Mouse (Mus musculus) midbrain, embryonic 16.5 days (tissue): Measurements from ENCODE around the gene Ybx2. TPM values are rescaled to one million over a fixed set of nuclear protein-coding genes. Genes with fewer than 3 reads are reported as not detected.
A peak's percentile ranks its signal among the peaks of the same experiment; 100 is the strongest.
"Not testable (repeated sequence)": the region's sequence is repeated elsewhere in the genome, so short reads cannot be mapped to it uniquely, and the experiment has no call there.

Source experiments
- ATAC-seq: fragments of 200-750 bp; cut with Nextera tagmentation; 2 replicates; pipeline ENCODE4 v1.8.0; 2017; ENCODE audit warnings: moderate TSS enrichment
- H3K27ac ChIP-seq: fragments of 300-500 bp; sonication (generic); 2 replicates; pipeline ENCODE4 v1.5.1; 2014; ENCODE audit warnings: mild to moderate bottlenecking, low read length, mixed read lengths
- H3K27me3 ChIP-seq: fragments of 300-500 bp; sonication (generic); 2 replicates; pipeline ENCODE4 v1.6.1; 2014; ENCODE audit warnings: low read depth, low read length, mixed read lengths; ENCODE audit not compliant: control insufficient read depth, insufficient read depth
- H3K36me3 ChIP-seq: fragments of 300-500 bp; sonication (generic); 2 replicates; pipeline ENCODE4 v1.6.1; 2014; ENCODE audit warnings: mild to moderate bottlenecking, low read length, moderate library complexity, mixed read lengths; ENCODE audit not compliant: control insufficient read depth, insufficient read depth
- H3K4me1 ChIP-seq: fragments of 300-500 bp; sonication (generic); 2 replicates; pipeline ENCODE4 v1.6.1; 2014; ENCODE audit warnings: mild to moderate bottlenecking, low read length, mixed read lengths; ENCODE audit not compliant: control insufficient read depth, insufficient read depth
- H3K4me2 ChIP-seq: fragments of 300-500 bp; sonication (generic); 2 replicates; pipeline ENCODE4 v1.6.1; 2014; ENCODE audit warnings: mild to moderate bottlenecking, low read length, mixed read lengths
- H3K4me3 ChIP-seq: fragments of 300-500 bp; sonication (generic); 2 replicates; pipeline ENCODE4 v1.5.1; 2014; ENCODE audit warnings: low read depth, mild to moderate bottlenecking, low read length, moderate library complexity, mixed read lengths
- H3K9ac ChIP-seq: fragments of 300-500 bp; sonication (generic); 2 replicates; pipeline ENCODE4 v1.6.1; 2014; ENCODE audit warnings: low read depth, low read length, mixed read lengths
- H3K9me3 ChIP-seq: fragments of 300-500 bp; sonication (generic); replicated peaks from 2 replicates; pipeline ENCODE4 v1.6.1; 2014; ENCODE audit warnings: mild to moderate bottlenecking, low read length, mixed read lengths; ENCODE audit not compliant: control insufficient read depth, poor library complexity, severe bottlenecking
- WGBS: fragments of 180-500 bp; shearing (Covaris S2); extraction: QIAGEN DNeasy Blood & Tissue Kit; methylation state at CpG from one replicate; pipeline ENCODE4 v1.1.7; 2014; 5-methylcytosine and 5-hydroxymethylcytosine counted together
- polyA plus RNA-seq: library from polyadenylated mRNA; unstranded; fragments of >200 nt; fragmentation: Nextera tagmentation; extraction: Ambion mirVana; gene quantifications from 2 replicates; pipeline ENCODE4 v1.2.1, GENCODE M21; 2015

The Ybx2 gene
- polyA plus RNA-seq, 1 experiment from 2014 or later, result 7.2 TPM

DNA sequence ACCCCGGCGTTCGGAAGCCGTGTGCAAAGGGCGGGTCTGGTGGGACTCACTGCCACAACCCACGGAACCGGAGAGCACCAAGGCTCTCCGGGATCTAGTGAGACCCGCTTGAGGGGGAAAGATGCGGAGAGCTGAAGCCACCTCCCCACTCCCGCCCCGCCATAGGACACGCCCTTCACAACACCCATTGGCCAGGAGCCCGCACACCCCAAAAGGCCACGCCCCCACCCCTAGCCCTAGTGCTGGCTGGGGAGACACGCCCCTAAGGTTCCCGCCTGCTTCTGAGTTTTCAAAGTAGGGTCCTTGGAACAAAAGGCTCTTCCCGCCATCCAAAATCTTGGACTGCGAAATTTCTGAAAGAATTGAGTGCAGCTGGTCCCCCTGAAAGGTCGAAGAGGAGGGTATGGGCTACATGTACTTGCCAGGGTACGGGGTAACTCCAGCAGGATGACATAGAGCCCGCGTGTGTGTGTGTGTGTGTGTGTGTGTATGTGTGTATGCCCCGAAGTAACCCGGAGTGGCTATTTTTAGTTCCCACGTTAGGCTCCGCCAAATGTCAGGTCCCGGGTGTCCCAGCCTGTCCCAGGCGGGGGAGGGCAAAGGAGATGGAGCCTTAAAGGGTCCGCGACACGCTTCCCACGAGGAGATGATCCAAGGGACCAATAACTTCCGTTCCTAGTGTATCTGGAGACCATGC is 12.6 kb downstream of the Ybx2 start, which contains the start of gene Slc2a4:
Gene Slc2a4, minus strand, starts transcription at position 123 of the 697 bp plus-strand sequence.
- peaks cover 8% of the 10 kb centered on the region for H3K27me3 ChIP-seq
- peaks cover 2% of the 10 kb centered on the region; the same call in 1 of the 2 replicates for H3K4me1 ChIP-seq
- no peak within 1 kb of the TSS for H3K27ac ChIP-seq
- no peaks in the 10 kb centered on the region for H3K9me3 ChIP-seq
- ATAC-seq, result peak; percentile 90
- H3K4me2 ChIP-seq, result peak within 1 kb of the TSS; percentile 60
- WGBS, result under 1% methylated on average over 34 of the region's 34 CpGs
- H3K4me3 ChIP-seq, result peak within 1 kb of the TSS; percentile 44
- H3K36me3 ChIP-seq, result no peaks in the 10 kb centered on the region
- peak within 1 kb of the TSS; percentile 48; the same call in 1 of the 2 replicates for H3K9ac ChIP-seq

GRCm38 (mm10) chr11:69948763-69949150 is 13.2 kb downstream of the Ybx2 start:
- Histone ChIP-seq H3K27ac (no peak overlapping the region), H3K4me1 (peaks cover 2% of the 10 kb centered on the region; the same call in 1 of the 2 replicates), H3K27me3 (peaks cover 8% of the 10 kb centered on the region), H3K4me2 (peak overlapping the region; percentile 60), H3K9ac (peak overlapping the region; percentile 43; the same call in 1 of the 2 replicates), H3K9me3 (no peaks in the 10 kb centered on the region), H3K36me3 (no peaks in the 10 kb centered on the region), H3K4me3 (peak overlapping the region; percentile 44)
- ATAC-seq, result peak; percentile 43; the same call in 1 of the 2 replicates
- 0% methylated on average over 14 of the region's 14 CpGs for WGBS

DNA sequence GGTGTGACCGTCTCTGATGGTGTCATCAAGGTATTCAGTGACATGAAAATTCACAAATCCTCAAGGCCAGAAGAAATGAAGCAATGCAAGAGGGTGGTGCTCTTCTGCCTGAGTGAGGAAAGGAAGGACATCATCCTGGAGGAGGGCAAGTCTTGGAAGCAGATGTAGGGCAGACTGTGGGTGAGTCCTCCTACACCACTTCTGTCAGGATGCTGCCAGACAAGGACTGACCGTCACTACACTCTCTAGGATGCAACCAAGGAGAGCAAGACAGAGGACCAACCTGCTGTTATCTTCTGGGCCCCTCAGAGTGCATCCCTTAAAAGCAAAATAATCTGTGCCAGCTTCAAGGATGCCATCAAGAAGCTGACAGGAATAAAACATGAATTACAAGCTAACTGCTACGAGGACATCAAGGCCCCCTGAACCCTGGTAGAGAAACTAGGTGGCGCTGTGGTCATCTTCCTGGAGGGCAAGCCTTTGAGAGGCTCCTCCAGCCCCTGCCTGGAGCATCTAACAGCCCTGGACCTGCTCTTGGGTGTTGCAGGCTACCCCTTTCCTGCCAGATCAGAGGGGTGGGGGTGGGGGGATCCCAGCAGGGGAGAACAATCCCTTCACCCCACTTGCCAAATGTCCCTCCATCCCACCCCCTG is 15.3 kb downstream of the Ybx2 start:
- peaks cover 8% of the 10 kb centered on the region for H3K27me3 ChIP-seq
- no peak overlapping the region for H3K4me2 ChIP-seq
- no peak overlapping the region for H3K9ac ChIP-seq
- 44% methylated on average over 4 of the region's 4 CpGs for WGBS
- ATAC-seq, result no peak
- H3K36me3 ChIP-seq, result no peaks in the 10 kb centered on the region
- no peak overlapping the region for H3K27ac ChIP-seq
- peaks cover 2% of the 10 kb centered on the region; the same call in 1 of the 2 replicates for H3K4me1 ChIP-seq
- H3K9me3 ChIP-seq, result no peaks in the 10 kb centered on the region
- no peak overlapping the region for H3K4me3 ChIP-seq

DNA sequence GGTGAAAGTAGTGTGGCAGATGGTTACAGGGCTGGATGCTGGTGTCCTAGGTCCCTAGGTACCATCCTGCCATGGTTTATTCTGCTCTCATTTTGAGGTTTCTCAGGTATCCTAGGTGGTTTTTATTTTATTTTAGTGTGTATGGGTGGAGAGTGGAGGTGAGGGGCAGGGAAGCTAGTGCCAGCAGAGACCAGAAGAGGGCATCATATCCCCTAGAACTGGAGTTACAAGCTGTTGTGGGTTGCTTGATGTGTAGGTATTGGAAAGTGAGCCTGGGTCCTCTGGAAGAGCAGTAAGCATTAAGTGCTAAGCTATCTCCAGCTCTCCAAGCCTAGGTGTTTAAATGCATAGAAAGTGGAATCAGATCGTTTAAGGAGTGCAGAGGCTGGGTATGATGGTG is 16.7 kb downstream of the Ybx2 start:
- Histone ChIP-seq H3K36me3 (no peaks in the 10 kb centered on the region), H3K27ac (no peak overlapping the region), H3K9me3 (no peaks in the 10 kb centered on the region), H3K4me2 (no peak overlapping the region), H3K27me3 (peaks cover 8% of the 10 kb centered on the region), H3K4me1 (peaks cover 1% of the 10 kb centered on the region; the same call in 1 of the 2 replicates), H3K9ac (no peak overlapping the region), H3K4me3 (no peak overlapping the region)
- ATAC-seq, result no peak
- whole genome bisulfite sequencing, result 50% methylated on average over 1 of the region's 1 CpGs

GRCm38 (mm10) chr11:69953267-69953915 is 17.8 kb downstream of the Ybx2 start:
- H3K27me3 ChIP-seq, result peaks cover 6% of the 10 kb centered on the region
- WGBS, result 67% methylated on average over 11 of the region's 11 CpGs

DNA sequence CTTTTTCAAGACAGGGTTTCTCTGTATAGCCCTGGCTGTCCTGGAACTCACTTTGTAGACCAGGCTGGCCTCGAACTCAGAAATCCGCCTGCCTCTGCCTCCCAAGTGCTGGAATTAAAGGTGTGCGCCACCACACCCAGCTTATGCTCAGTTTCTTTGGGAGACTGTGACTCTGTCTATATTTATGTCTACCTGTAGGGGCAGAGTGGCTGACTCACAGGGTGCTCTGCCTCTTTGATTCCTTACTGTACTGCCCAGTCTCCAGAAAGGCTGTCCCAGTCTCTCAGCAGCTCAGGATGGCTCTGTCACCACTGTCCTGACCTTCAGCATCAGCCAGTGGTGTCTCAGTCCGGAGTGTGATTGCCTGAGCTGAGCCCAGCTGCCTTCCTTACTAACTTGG is 20.0 kb downstream of the Ybx2 start:
- H3K36me3 ChIP-seq, ATAC-seq, H3K9ac ChIP-seq, H3K9me3 ChIP-seq, H3K4me3 ChIP-seq, H3K27me3 ChIP-seq, H3K27ac ChIP-seq, H3K4me2 ChIP-seq, H3K4me1 ChIP-seq: not testable (repeated sequence)
- WGBS, result 68% methylated on average over 4 of the region's 4 CpGs

More at GRCm38 (mm10) chr11:69953267-69953915, 17.8 kb downstream of the Ybx2 start:
- Histone ChIP-seq H3K9ac (no peak overlapping the region), H3K27ac (no peak overlapping the region), H3K9me3 (no peaks in the 10 kb centered on the region), H3K4me3 (no peak overlapping the region), H3K36me3 (no peaks in the 10 kb centered on the region), H3K4me2 (no peak overlapping the region), H3K4me1 (no peaks in the 10 kb centered on the region)
- no peak for ATAC-seq

- no peak overlapping the region for H3K4me2 ChIP-seq
- H3K36me3 ChIP-seq, result no peaks in the 10 kb centered on the region
- H3K9me3 ChIP-seq, result no peaks in the 10 kb centered on the region
- H3K27me3 ChIP-seq, result peaks cover 5% of the 10 kb centered on the region
- no peak overlapping the region for H3K4me3 ChIP-seq
- H3K4me1 ChIP-seq, result no peaks in the 10 kb centered on the region
- H3K9ac ChIP-seq, result no peak overlapping the region
- no peak overlapping the region for H3K27ac ChIP-seq
- 85% methylated on average over 1 of the region's 1 CpGs for WGBS
- no peak for ATAC-seq
Measured at GRCm38 (mm10) chr11:69956218-69956617, 20.6 kb downstream of the Ybx2 start.

DNA sequence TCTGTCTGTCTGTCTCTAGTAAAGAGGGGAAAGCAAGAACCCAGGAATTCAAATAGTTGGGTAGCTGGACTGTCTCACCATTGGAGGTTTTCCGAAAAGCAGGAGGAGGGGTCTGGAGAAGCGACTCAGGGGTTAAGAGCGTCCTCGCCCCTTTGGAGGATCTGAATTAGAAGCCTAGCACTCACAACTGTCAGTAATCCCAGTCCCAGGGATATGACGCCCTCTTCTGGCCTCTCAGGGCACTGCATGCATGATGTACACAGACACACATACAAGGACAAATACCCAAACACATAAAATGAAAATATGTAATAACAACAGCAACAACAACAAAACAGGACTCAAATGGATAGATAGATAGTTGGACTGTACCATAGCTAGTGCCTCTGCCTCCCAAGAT is 25.0 kb downstream of the Ybx2 start:
- peaks cover 2% of the 10 kb centered on the region; the same call in 1 of the 2 replicates for H3K4me1 ChIP-seq
- no peak for ATAC-seq
- no peaks in the 10 kb centered on the region for H3K36me3 ChIP-seq
- no peak overlapping the region for H3K27ac ChIP-seq
- H3K4me3 ChIP-seq, result no peak overlapping the region
- WGBS, result 26% methylated on average over 5 of the region's 5 CpGs
- no peak overlapping the region for H3K9ac ChIP-seq
- H3K9me3 ChIP-seq, result no peaks in the 10 kb centered on the region
- peaks cover 39% of the 10 kb centered on the region for H3K27me3 ChIP-seq
- H3K4me2 ChIP-seq, result no peak overlapping the region
